Mouse (Mus musculus): ENCODE results near the gene Ces1d.

DNA sequence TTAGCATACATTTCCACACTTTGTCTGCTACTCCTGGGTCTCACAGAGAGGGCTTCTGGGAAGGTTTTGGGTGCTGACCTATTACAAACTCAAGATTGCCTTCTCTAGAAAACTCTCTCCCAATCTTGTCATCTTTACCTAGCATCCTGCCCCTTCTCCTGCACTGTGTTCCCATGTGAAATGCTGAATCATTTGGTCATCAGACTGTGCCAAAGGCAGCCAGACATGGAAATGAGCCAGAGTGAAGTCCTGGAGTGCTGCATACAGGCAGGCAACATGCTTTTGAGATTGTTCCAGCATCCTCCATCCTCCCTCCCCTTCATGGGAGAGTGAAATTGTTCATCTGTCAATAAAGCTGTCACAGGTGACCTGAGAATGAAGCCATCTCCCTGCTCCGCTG is 46.2 kb downstream of the Ces1d start:
- TF ChIP-seq CTCF (IDR thresholded peaks at IDR 0.05; ENCODE audit: low read depth) = no peak
- TF ChIP-seq EP300 (IDR thresholded peaks at IDR 0.05; ENCODE audit: low read depth) = no peak

All from liver, embryonic 14.5 days (tissue).